Mouse (Mus musculus): Measurements from ENCODE around the gene Nagpa. TPM values are rescaled to one million over a fixed set of nuclear protein-coding genes. Genes with fewer than 3 reads are reported as not detected.
A peak's percentile ranks its signal among the peaks of the same experiment; 100 is the strongest.
"Not testable (repeated sequence)": the region's sequence is repeated elsewhere in the genome, so short reads cannot be mapped to it uniquely, and the experiment has no call there.

Gene Nagpa
- 1 to 10 TPM; 8.8 to 9.4 TPM for total RNA-seq (2021)
- long read RNA-seq, experiment 1, transcript Nagpa-203 (9 exons, 2,230 nt) = minor isoform, 5 of 16 reads
- long read RNA-seq, experiment 1, transcript Nagpa-201 (10 exons, 2,143 nt) = major isoform, 7 of 16 reads
- long read RNA-seq, experiment 1, partial matches to known transcripts = 1 of 16 reads
- long read RNA-seq, experiment 1, other reads (novel, unspliced or antisense) = 3 of 16 reads
- long read RNA-seq, experiment 2, transcript Nagpa-203 (9 exons, 2,230 nt) = major isoform, 6 of 18 reads
- long read RNA-seq, experiment 2, transcript Nagpa-201 (10 exons, 2,143 nt) = minor isoform, 5 of 18 reads
- long read RNA-seq, experiment 2, partial matches to known transcripts = 0 of 18 reads
- long read RNA-seq, experiment 2, other reads (novel, unspliced or antisense) = 7 of 18 reads

DNA sequence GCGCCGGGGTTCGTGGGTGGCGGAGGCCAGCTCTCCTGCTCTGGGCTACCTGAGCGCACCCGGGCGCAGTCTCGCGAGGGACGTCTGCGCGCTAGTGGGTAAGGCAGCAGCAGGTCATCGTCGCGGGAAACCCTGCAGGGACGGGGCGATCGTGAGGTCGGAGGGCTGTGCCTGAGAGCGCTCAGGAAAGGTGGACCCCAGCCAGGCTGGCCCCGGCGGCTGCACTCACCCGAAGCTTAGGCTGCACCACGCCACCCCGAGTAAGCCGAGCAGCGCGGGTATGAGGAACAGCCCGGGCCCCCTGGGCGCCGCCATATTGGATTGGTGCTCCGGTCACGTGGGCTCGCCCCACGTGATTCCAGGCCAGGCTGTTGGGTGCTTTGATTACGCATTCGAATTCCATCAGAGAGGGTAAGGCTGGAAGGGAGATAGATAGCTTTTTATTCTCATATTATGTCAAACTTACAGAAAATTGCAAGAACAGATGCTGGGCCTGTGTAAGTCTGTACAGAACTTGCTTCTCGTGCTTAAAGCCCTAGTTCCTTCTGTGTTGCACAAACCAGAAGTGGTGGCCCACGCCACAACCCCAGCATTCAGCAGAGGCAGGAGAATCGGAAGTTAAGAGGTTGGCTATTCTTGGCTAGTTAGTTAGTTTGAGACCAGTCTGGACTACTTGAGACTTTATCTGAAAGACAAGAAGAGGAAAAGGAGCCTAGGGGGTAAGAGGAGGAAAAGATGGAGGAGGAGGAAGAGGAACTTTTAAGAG, at the start of gene Nagpa:
TSS of gene Nagpa (minus strand) at position 345 of the 766 bp plus-strand sequence.
- peak; percentile 74 to 77 for DNase-seq (ENCODE audit: low spot score in 2 of 2)

DNA sequence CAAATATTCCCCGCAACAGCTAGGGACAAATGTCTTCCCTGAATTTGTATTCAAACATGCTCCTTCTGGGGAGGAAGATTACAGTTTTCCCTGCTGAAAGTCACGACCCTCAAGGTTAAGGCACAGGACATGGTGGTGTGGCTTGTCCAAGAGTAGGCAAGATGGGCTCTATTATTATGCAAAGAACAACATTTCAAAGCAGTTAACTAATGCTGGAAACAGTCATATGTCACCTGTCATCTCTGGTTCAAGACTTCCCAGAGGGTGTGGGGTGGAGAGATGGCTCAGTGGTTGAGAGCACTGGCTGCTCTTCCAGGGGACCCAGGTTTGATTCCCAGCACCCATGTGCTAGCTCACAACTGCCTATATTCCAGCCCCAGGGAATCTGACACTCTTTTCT, 48.4 kb upstream of the Nagpa start:
- DNase-seq (ENCODE audit: low spot score in 2 of 2) = no peak

DNA sequence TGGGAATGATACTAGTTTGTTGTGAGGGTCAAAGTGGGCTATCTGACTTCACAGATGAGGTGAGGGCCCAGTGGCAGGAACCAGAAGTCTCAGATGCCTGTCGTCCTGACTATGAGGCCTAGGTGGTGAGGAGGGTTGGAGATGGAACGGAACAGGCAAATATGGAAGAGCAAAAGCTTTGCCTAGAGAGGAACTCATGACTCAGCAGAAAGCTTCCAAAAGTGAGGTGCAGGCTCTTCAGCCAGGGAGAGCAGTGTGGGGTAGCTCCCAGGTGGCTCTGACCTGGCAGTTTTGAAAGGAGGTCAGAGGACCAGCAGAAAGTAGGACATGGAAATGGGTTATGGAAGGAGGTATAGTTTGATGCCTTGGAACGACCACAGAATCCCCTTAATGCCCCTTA, 47.1 kb upstream of the Nagpa start:
- no peak for DNase-seq (ENCODE audit: low spot score in 2 of 2)

DNA sequence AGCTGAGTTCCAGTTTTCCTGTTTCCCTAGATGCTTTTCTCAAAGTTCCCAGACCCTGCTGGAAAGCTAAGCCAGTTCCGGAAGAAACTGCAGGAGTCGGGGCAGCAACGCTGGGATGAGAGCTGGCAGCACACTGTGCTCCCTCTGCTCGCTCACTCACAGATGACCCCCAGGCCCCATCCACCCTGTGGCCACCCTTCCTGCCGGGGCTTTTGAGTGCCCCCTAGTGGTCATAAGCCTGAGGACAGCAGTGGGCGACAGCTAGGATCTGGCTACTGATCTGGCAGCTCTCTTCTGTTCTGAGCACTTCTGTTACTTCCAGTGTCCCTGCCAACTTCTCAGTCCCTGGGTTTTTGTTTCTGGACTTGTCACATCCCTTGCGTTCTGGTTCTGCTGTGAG, 40.6 kb upstream of the Nagpa start:
- DNase-seq (ENCODE audit: low spot score in 2 of 2) = peak; percentile 45 to 51

DNA sequence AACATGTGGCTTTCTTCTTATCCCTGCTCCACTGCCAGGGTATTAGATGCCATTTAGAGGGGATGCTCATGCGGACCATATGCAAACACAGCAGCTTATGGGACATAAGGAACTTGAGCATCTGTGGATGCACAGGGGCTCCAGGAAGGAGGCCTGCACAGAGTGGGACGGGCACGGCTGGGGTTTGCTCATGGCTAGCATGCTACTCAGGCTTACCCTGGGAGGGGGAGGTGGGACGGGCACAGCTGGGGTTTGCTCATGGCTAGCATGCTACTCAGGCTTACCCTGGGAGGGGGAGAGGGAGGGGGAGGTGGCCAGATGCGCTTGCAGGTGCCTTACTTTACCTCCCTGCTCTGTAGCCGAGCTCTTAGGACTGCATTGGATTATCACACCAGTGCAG, 39.1 kb upstream of the Nagpa start:
- DNase-seq (ENCODE audit: low spot score in 2 of 2) = no peak

DNA sequence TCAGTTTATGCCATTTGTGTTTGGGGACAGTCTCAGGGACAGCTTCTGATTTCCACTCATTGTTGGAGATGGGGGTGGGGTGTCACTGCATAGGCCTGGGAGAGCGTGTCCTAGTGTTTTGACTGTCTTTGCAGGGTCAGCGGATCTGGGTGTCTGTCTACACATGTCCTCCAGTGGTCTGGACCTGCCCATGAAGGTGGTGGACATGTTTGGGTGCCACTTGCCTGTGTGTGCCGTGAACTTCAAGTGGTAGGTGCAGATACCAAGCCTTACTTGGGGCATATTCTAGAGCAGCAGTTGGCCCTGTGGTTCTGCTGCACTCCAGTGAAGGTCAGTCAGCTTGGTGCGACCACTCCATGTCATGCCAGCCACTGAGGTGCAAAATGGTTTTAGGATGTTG, 38.5 kb upstream of the Nagpa start:
- DNase-seq (ENCODE audit: low spot score in 2 of 2) = no peak

DNA sequence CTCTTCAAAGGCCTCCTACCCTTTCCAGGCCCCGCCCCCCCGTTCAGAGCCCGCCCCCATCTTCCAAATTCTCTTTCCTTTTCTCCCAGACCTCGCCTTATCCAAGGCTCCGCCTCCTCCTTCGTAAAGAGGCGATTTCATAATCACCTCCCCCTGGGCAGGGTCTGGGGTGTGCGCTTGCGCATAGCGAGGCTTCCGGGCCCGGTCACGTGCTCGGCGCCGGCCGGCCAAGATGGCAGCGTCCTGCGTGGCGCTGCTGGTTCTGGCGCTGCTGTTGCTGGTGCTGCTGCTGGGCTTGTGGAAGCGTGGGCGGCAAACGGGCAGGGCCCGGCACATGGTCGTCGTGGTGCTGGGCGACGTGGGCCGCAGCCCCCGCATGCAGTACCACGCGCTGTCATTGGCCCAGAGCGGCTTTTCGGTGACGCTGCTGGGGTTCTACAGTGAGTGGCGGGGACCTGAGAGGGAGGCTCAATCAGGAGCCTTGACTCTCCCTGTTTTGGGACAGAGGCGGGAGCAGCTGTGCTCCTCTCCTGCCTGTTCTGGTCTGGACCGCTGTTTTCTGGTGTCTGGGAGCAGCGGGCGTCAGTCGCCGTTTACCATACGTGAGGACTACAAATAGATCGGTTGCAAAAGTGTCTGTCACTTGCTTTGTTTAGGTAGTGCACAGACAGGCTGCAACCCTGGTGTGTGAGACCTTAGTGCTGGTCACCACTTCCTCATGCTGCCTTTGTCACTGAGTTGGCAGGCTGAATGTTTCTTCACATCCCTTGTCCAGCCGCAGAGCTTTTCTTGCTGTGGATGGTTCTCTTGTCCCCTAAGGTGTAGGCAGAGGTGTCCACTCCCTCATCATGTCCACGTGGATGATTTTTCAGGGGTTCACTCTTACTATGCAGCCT, 29.9 kb upstream of the Nagpa start, which contains the start of gene Alg1:
TSS of gene Alg1 (plus strand) at position 204 of the 896 bp plus-strand sequence.
- DNase-seq (ENCODE audit: low spot score in 2 of 2) = peak; percentile 91 to 94

DNA sequence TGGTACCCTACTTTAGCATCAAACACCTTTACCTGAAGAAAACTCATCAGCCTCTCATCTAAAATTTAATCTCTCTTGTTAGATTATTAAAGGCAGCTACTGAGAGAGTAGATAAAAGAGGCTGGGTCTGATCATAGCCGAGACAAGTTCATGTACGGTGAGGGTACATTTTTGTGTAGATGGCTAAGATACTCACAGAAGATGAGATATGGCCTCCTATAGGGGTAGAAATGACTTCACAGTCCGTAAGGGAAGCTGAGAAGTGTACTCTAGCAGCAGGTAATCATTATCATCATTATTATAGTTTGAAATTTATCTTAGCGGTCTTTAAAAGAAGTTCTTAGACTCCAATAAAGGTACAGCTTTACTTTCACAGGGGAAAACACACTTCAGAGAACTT, 29.2 kb upstream of the Nagpa start:
- DNase-seq (ENCODE audit: low spot score in 2 of 2) = no peak

DNA sequence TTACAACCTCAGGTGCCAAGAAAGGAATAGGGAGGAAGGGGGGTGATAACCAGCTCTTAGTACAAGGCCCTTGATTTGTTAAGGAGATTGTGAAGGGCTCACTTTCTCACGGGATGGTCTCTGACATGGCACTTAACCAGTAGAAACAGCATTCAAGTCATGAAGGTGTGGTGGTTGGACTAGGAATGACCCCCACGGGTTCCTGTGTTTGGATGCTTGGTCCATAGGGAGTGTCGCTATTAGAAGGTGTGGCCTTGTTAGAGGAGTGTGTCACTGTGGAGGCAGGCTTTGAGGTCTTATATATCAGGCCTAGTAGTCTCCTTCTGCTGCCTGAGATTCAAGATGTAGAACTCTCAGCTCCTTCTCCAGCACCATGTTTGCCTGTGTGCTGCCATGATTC, 24.3 kb upstream of the Nagpa start:
- DNase-seq (ENCODE audit: low spot score in 2 of 2) = not testable (repeated sequence)

DNA sequence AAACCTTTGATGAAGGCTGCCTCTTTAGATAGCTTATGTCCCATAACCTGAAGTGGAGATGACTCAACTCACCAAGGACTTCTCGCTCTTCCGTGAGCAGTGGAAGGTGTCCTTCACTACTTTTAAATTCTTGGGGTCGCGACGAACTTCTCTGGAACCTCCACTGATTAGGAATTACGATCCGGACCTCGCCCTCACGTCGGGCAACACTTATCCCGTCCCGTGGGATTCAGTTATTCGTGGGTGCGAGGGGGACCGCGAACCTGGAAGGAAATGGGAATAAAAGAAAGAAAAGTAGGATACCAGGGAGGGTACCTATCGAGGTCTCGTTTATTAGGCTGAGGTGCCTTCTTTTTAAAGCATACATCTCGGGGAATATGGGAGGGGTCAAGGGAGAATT, 23.7 kb upstream of the Nagpa start:
- DNase-seq (ENCODE audit: low spot score in 2 of 2) = not testable (repeated sequence)

DNA sequence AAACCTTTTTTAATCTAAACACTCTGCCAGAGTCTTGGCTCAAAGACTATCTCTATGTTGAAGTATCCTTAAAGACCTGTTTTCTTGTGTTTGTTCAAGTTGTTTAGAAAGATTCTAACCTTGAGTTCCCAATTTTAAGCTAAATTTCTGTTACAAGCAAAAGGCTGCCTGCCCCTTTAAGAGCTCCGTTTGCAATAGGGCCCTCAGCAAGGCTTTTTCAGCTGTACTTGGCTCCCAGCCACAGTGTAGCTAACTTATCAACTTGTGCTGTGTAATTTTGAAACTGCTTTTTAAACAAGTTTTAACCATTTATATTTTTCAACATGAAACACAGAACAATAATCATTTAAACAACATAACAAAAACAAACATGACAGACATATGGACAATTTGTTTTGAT, 22.7 kb upstream of the Nagpa start:
- not testable (repeated sequence) for DNase-seq (ENCODE audit: low spot score in 2 of 2)

DNA sequence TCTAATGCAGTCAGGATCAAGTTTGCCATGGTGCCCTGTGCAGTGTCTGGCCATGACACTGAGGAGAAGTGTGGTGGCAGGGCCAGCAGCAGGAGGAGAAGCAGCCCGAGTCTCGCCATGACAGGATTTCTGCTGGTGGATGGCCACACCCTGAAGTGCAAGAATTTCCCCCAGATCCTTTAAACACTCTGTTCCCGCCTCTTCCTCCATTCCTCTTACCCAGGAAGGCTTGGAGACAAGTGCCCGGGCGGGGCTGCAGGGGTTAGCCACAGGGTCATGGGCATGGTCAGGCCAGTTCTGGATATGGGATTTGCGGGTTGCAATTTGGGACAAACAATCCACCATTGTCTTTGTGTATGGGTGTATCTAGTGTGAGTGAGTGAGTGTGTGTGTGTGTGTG, 18.3 kb upstream of the Nagpa start, which contains the start of gene AU021092:
TSS of gene AU021092 (minus strand) at position 160 of the 400 bp plus-strand sequence.
- DNase-seq (ENCODE audit: low spot score in 2 of 2) = no peak

DNA sequence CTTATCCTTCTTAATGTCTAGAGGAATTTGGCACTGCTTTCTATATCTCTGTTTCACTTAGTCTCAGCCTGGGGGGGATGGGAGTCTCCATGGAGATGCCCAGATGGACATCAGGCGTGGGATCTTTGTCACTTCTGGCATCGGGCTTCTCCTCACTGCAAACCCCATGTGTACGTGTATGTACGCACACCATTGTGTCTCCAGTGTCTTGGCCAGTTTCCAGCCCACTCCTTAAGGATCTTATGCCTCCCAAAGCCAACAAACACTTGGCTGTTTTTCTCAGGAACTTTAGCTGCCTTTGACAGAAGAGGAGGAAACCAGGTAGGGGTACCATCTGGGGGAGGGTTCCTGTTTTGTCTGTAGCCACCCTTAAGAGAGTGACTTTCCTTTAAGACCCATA, 17.6 kb upstream of the Nagpa start:
- no peak for DNase-seq (ENCODE audit: low spot score in 2 of 2)

DNA sequence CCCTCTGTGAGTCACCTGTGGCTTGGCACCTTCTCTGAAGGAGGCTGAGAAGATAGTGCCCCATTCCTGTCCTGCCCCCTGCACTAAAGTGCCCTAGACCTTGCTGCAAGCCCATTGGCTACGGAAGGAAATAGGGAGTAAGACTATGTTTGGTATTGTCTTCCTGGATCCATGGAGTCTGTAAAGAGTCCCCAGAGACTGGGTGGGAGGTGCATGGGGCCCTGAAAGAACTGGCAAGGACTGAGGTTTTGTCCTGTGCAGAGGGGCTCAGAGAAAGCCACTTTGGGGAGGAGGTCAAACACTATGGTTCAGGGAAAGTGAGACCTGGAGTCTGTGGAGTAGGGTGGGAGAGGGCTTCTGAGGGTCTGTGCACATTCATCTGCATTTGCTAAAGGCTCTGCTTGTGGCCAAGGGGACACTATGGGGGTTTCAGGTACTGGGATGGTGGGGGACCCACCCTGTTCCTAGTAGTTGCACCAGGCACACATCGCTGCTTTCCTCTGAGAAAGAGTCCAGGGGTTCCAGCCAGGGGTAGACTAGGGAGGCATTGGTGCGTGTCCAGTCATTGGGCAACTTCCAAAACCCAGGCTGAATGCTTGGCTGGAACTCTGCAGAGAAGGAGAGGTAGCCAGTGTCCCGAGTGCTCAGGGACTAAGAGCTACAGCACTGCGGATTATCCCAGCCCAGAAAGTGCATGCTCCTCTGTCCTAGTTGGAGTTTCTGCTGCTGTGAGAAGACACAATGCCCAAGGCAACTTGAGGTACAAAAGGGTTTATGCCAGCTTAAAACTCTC, 13.7 kb upstream of the Nagpa start:
- no peak for DNase-seq (ENCODE audit: low spot score in 2 of 2)

DNA sequence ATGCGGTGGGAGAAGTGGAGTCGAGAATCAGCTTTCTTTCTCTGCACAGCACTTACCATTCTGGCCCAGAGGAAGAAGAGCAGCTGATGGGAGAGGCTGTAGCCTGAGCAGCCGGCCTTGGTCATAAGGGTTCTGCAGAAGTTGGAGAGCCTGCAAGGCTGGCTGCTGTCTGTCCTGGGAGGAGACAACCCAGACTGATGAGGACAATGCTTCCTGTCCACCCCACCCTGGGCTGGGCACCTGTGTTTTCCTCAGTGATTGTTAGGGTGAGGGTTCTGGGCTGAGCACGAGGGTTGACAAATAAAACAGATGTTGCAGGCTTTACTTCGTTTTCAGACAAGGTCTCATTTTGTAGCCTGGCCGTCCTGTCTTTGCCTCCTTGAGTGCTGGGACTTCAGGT, 12.9 kb upstream of the Nagpa start:
- no peak for DNase-seq (ENCODE audit: low spot score in 2 of 2)

DNA sequence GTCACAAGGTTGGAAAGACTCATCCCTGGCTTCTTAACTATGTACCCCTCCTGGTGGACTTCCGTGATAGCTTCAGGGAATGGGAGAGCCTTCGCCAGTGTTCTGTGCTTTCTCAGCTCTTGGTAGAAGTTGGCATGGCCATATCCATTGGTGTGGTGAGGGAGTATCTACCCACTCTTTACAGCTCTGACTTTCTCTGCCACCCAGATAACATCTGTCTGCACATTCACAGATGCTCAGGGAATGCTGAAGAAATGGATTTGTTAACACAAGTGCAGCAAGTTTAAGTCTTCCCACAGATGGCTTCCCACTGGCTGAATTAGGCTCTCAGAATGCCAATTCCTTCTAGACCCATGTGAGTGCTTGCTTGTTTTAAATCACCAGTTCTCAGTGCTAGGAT, 10.3 kb upstream of the Nagpa start:
- no peak for DNase-seq (ENCODE audit: low spot score in 2 of 2)

DNA sequence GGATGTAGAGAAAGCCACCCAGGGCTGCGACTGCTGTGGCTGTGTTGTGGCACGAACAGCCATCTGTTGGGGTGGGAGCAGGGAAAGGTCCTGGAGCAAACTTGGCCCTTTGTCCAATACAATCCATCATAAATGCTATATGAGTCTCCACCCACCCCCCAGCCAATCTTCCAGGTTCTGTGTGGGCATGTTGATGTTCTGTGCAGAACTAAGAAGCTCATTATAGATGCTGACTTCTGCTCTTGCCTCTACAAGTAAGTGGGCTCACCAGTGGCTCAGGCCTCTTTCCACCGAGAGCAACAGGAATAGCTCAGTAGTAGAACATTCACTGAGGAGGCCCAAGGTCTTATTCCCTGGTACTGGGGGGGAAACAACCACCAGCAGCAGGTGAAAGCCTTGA, 8.3 kb upstream of the Nagpa start:
- DNase-seq (ENCODE audit: low spot score in 2 of 2) = no peak

DNA sequence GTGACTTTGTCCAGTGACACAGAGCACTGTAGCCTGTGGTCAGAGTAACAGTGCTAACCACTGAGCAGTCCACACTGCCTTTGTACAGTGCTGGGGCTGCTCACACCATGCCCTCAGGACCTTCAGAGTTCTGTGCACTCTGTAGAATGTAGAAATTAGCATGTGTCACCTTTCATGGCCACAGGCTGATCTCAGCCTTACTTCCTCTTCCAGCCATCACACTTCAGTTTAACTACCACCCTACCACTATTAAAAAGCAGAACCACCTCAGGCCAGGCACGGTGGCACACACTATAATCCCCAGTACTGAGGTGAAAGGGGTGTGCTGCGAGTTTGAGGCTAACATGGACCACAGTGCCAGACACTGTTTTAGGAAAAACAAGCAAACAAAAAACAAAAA, 6.6 kb upstream of the Nagpa start:
- DNase-seq (ENCODE audit: low spot score in 2 of 2) = no peak

DNA sequence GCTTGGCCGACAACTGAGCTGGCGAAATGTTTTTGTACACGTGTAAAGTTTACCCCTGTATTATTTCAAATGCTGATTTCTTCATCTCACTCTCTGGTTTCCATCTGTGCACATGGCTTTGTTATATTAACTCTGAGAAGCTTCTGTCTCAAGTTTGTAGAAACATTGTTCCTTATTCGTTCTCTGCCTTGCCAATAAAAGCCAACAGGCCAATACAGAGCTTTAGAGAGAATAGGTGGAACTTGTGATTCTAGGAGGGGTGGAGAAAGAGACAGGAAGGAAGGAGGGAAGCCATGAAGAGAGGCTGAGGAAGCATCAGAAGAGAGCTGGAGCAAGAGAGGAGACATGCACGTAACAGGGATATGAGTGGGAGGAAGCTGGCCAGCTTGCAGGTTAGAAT, 2.2 kb upstream of the Nagpa start:
- DNase-seq (ENCODE audit: low spot score in 2 of 2) = peak in 1 of 2 experiments; percentile 27

DNA sequence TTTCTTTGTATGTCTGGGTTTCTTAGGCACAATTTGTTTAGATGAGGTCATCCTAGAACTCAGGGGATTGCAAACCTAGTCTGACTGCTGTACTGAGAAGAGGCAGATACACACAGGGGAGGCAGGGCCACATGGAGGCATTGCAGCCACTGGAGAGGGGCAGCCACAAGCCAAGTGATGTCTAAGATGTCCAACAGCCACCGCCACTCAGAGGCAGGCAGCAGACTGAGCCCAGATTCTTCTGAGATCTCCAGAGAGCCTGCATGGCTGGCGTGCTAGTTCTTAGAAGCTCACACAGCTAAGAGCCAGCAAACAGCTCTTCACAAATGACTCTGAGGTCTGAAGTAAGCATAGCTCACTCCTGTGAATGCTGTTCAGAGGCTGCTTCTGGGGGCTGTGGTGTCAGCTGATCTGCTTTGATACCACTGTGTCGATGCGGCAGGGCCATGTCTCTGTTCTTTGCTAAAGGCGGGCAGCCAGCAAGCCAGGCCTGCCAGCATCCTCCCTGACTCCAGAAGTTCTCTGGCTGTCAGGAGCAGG, 1.7 kb upstream of the Nagpa start:
- DNase-seq (ENCODE audit: low spot score in 2 of 2) = no peak
